Mouse (Mus musculus): ENCODE data around the gene Arsb. TPM values are rescaled to one million over a fixed set of nuclear protein-coding genes. Genes with fewer than 3 reads are reported as not detected.

Gene Arsb
- polyA plus RNA-seq, 1 experiment from 2014 or later: 5.8 TPM

DNA sequence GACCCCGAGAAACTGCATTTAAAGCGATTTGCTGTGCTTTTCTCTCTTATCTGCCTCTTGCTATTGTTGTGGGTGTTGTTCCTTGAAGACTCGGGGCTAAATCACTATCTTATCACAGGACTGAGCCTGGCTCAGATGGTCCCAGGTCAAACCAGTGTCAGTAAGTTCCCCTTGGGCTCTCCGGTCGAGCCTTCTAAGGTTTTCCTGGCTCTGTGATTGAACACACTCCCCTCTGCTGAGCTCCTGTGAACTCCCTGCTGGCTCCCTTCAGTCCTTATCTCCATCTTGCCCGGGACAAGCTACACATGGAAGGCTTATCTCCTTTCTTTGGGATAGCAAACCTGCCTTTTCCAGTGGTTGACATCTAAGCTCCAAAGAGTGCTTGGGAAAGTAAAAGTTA lies 180.1 kb downstream of the Arsb start:
- H3K4me1 ChIP-seq (replicated peaks; ENCODE audit: control insufficient read depth, insufficient read depth, low read length): no peaks in the 10 kb centered on the region; the same call in 1 of the 2 replicates
- ATAC-seq (replicated peaks; ENCODE audit: low FRiP score) (no peak), DNase-seq (ENCODE audit: low spot score) (no peak)
- no peak overlapping the region for H3K9ac ChIP-seq (ENCODE audit: low read depth, low read length)
- no peaks in the 10 kb centered on the region for H3K36me3 ChIP-seq (ENCODE audit: control insufficient read depth, insufficient read depth, low read length)
- H3K9me3 ChIP-seq (ENCODE audit: control insufficient read depth, low read length): no peaks in the 10 kb centered on the region
- no peak overlapping the region for H3K27ac ChIP-seq (ENCODE audit: low read depth, low read length)
- no peak overlapping the region for H3K4me2 ChIP-seq
- WGBS: 14% methylated on average over 6 of the region's 6 CpGs
- H3K4me3 ChIP-seq (ENCODE audit: low read depth, low read length): no peak overlapping the region
- H3K27me3 ChIP-seq (replicated peaks; ENCODE audit: control insufficient read depth, insufficient read depth, low read length): no peaks in the 10 kb centered on the region; the same call in 1 of the 2 replicates

DNA sequence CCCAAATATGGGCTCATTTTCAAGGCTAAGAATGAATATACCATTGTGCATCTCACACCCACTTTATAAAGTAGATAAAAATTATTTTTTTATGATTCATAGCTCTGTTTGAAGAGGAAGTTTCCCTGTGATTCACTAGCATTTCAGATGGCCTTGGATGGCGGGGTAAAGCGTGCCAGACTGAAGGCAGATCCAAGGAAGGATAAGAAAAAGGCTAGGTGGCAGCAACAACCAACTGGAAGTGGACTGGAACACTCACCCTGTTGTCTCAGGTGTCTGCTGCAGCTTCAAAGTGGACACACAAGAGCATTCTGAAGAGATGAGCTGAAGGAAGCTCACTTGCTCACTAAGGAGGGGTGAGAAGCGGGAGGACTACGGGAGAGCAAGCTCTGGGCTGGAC lies 181.0 kb downstream of the Arsb start:
- no peak for ATAC-seq (replicated peaks; ENCODE audit: low FRiP score)
- H3K4me3 ChIP-seq (ENCODE audit: low read depth, low read length): no peak overlapping the region
- no peaks in the 10 kb centered on the region for H3K9me3 ChIP-seq (ENCODE audit: control insufficient read depth, low read length)
- H3K36me3 ChIP-seq (ENCODE audit: control insufficient read depth, insufficient read depth, low read length): no peaks in the 10 kb centered on the region
- WGBS: 67% methylated on average over 4 of the region's 4 CpGs
- no peak overlapping the region for H3K4me2 ChIP-seq
- H3K27ac ChIP-seq (ENCODE audit: low read depth, low read length): no peak overlapping the region
- no peak for DNase-seq (ENCODE audit: low spot score)
- H3K27me3 ChIP-seq (replicated peaks; ENCODE audit: control insufficient read depth, insufficient read depth, low read length): no peaks in the 10 kb centered on the region; the same call in 1 of the 2 replicates
- no peaks in the 10 kb centered on the region; the same call in 1 of the 2 replicates for H3K4me1 ChIP-seq (replicated peaks; ENCODE audit: control insufficient read depth, insufficient read depth, low read length)
- H3K9ac ChIP-seq (ENCODE audit: low read depth, low read length): no peak overlapping the region

DNA sequence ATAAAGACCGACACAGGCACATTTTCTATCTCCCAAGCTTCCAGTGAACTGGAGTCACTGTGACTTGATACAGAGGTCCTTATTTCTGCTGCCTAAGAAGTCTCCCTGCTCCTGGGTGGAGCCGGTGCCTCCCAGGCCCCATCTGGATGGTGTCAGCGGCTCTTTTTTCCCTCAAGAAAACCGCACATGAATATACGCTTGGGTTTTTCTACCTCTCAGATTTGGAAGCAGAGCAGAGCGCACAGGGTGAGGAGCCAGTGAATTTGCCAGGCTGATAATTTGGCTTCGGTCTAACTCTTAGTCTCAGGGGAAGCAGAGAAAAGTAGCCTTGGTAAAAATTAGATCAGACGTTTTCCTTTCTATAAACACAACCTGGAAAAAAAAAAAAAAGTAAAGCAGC lies 186.5 kb downstream of the Arsb start:
- H3K27me3 ChIP-seq (replicated peaks; ENCODE audit: control insufficient read depth, insufficient read depth, low read length): no peaks in the 10 kb centered on the region
- DNase-seq (ENCODE audit: low spot score) (no peak), ATAC-seq (replicated peaks; ENCODE audit: low FRiP score) (no peak)
- H3K9ac ChIP-seq (ENCODE audit: low read depth, low read length): no peak overlapping the region
- H3K4me3 ChIP-seq (ENCODE audit: low read depth, low read length): no peak overlapping the region
- H3K4me1 ChIP-seq (replicated peaks; ENCODE audit: control insufficient read depth, insufficient read depth, low read length): no peaks in the 10 kb centered on the region
- no peak overlapping the region for H3K4me2 ChIP-seq
- H3K9me3 ChIP-seq (ENCODE audit: control insufficient read depth, low read length): no peaks in the 10 kb centered on the region
- H3K36me3 ChIP-seq (ENCODE audit: control insufficient read depth, insufficient read depth, low read length): no peaks in the 10 kb centered on the region
- 77% methylated on average over 8 of the region's 8 CpGs for WGBS
- H3K27ac ChIP-seq (ENCODE audit: low read depth, low read length): no peak overlapping the region

DNA sequence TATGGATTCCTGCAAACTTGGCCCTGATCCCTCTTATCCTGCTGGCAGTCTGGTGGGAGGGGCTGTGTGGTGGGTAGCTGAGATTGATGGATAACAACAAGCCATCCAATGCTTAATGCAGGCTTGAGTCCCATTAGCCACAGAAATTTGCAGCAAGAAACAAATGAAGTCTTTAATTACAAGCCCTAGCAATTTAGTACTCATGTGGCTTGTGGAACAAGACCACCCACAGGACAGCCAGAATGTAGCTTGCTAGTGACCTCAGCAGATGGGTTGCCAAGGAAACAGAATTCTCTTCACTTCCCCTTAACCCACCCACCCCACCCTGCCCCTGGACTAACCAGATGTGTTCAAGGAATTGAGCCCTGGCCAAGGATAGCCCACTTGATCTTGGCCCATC lies 194.8 kb downstream of the Arsb start:
- Histone ChIP-seq H3K4me1 (replicated peaks; ENCODE audit: control insufficient read depth, insufficient read depth, low read length) (no peaks in the 10 kb centered on the region), H3K9me3 (ENCODE audit: control insufficient read depth, low read length) (no peaks in the 10 kb centered on the region), H3K9ac (ENCODE audit: low read depth, low read length) (no peak overlapping the region), H3K36me3 (ENCODE audit: control insufficient read depth, insufficient read depth, low read length) (no peaks in the 10 kb centered on the region), H3K4me2 (no peak overlapping the region), H3K4me3 (ENCODE audit: low read depth, low read length) (no peak overlapping the region), H3K27ac (ENCODE audit: low read depth, low read length) (no peak overlapping the region), H3K27me3 (replicated peaks; ENCODE audit: control insufficient read depth, insufficient read depth, low read length) (no peaks in the 10 kb centered on the region)
- ATAC-seq (replicated peaks; ENCODE audit: low FRiP score): no peak
- DNase-seq (ENCODE audit: low spot score): no peak

DNA sequence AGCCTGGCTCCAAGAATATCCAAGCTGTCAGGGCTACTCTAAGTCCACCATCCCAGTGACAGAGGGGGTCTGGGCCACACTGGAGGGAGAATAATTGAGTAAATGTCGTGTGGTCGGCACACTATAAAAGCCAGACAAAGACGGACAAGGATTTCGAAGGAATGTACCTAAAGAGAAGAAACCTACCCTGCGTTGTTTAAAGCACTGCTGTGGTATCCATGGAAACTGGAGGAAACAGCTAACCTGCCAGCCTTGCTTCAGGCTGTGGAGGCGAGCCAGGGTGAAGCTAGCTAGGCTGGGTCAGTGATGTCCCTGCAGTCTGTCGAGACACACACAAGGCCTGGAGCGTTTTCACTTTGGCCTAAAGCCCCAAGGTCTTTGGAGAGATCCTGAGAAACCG lies 195.7 kb downstream of the Arsb start:
- no peak overlapping the region for H3K4me3 ChIP-seq (ENCODE audit: low read depth, low read length)
- no peak for ATAC-seq (replicated peaks; ENCODE audit: low FRiP score)
- 69% methylated on average over 9 of the region's 9 CpGs for WGBS
- H3K27me3 ChIP-seq (replicated peaks; ENCODE audit: control insufficient read depth, insufficient read depth, low read length): no peaks in the 10 kb centered on the region
- DNase-seq (ENCODE audit: low spot score): no peak
- no peaks in the 10 kb centered on the region for H3K4me1 ChIP-seq (replicated peaks; ENCODE audit: control insufficient read depth, insufficient read depth, low read length)
- no peak overlapping the region for H3K27ac ChIP-seq (ENCODE audit: low read depth, low read length)
- no peaks in the 10 kb centered on the region for H3K36me3 ChIP-seq (ENCODE audit: control insufficient read depth, insufficient read depth, low read length)
- H3K9ac ChIP-seq (ENCODE audit: low read depth, low read length): no peak overlapping the region
- H3K4me2 ChIP-seq: no peak overlapping the region
- no peaks in the 10 kb centered on the region for H3K9me3 ChIP-seq (ENCODE audit: control insufficient read depth, low read length)

DNA sequence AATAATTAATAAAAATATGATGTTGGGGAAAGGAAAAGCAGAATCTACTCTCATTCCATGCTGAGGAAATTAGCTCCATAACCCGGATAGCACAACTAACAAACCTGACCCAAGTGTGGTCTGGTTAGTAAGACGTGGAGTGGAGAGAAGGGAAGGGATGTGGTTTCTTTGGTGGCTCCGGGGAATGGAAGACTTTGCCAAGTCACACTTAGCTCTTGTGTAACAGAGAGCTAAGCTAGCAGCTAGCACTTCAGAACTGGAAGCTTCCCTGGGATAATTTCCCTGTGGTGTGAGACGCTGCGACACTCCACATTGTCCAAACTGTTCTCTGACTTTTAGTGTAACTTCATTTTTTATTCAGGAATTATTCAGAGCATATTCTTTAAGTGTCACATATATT lies 198.7 kb downstream of the Arsb start:
- WGBS: 60% methylated on average over 5 of the region's 5 CpGs
- no peak overlapping the region for H3K4me2 ChIP-seq
- H3K4me3 ChIP-seq (ENCODE audit: low read depth, low read length): no peak overlapping the region
- no peaks in the 10 kb centered on the region for H3K27me3 ChIP-seq (replicated peaks; ENCODE audit: control insufficient read depth, insufficient read depth, low read length)
- DNase-seq (ENCODE audit: low spot score): no peak
- H3K9me3 ChIP-seq (ENCODE audit: control insufficient read depth, low read length): no peaks in the 10 kb centered on the region
- no peaks in the 10 kb centered on the region for H3K36me3 ChIP-seq (ENCODE audit: control insufficient read depth, insufficient read depth, low read length)
- H3K9ac ChIP-seq (ENCODE audit: low read depth, low read length): no peak overlapping the region
- ATAC-seq (replicated peaks; ENCODE audit: low FRiP score): no peak
- H3K27ac ChIP-seq (ENCODE audit: low read depth, low read length): no peak overlapping the region
- no peaks in the 10 kb centered on the region for H3K4me1 ChIP-seq (replicated peaks; ENCODE audit: control insufficient read depth, insufficient read depth, low read length)

DNA sequence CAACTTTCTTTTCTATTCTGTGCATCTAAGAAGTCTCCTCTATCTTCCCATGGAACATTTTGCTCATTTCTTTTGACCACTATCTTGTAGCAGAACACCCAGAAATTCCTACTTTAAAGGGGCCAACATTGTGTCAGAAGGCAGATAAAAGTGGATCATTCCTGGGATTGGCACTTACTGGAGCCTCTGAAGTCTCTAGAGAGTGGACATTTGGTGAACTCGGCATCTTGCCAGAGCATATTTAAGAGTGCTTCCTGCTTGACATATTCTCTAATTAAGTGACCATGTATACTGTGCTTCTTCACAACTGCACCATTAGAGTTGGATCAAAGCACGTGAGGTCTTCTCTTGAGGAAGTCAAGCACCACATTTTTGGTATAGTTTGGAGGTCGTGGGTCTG lies 201.0 kb downstream of the Arsb start:
- H3K4me2 ChIP-seq: no peak overlapping the region
- H3K36me3 ChIP-seq (ENCODE audit: control insufficient read depth, insufficient read depth, low read length): no peaks in the 10 kb centered on the region
- H3K9ac ChIP-seq (ENCODE audit: low read depth, low read length): no peak overlapping the region
- ATAC-seq (replicated peaks; ENCODE audit: low FRiP score): no peak
- DNase-seq (ENCODE audit: low spot score): no peak
- no peak overlapping the region for H3K4me3 ChIP-seq (ENCODE audit: low read depth, low read length)
- WGBS: 66% methylated on average over 3 of the region's 3 CpGs
- no peak overlapping the region for H3K27ac ChIP-seq (ENCODE audit: low read depth, low read length)
- H3K27me3 ChIP-seq (replicated peaks; ENCODE audit: control insufficient read depth, insufficient read depth, low read length): no peaks in the 10 kb centered on the region
- H3K4me1 ChIP-seq (replicated peaks; ENCODE audit: control insufficient read depth, insufficient read depth, low read length): no peaks in the 10 kb centered on the region
- no peaks in the 10 kb centered on the region for H3K9me3 ChIP-seq (ENCODE audit: control insufficient read depth, low read length)

DNA sequence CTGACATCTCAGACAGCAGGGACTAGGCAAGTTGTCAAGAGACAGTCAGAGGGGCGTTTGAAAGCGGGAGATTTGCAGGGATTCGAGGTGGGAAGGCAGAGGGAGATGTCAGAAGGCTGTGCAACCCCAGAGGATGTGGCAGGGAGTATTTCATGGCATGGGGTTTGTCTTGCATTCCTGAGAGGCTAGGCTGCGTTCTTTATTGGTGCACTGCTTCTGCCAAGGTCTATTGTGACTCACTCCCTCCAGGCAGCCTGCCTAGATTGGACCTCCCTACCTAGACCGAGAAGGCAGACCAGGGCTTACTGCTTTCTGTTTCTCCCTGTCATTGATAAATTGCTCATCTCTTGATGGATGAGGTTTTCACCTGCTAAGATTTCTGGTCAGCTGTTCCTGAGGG lies 204.2 kb downstream of the Arsb start:
- no peaks in the 10 kb centered on the region for H3K9me3 ChIP-seq (ENCODE audit: control insufficient read depth, low read length)

DNA sequence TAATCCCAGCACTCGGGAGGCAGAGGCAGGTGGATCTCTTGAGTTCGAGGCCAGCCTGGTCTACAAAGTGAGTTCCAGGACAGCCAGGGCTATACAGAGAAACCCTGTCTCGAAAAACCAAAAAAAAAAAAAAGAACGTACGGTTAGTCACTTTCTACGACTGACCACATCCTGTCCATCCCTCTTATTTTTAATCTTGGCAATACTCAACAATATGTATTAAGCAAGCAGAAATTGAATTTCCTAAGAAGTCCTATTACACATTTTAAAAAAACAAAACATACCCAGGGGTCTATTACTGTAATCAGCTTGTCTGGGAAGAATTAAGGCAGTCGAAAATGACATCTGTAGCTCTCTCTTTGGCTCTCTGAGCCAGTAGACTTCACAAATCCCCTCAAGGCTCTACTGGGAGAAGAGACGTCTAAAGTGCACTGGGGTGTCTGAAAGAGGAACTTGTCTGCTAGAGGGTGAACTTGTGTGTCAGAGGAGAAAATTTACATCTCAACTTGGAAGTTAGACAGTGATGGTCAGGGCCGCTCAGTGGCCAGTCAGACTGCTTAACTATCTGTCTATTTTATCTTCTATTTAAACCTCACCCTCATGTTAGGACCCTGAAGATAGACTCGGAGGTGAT lies 205.6 kb downstream of the Arsb start:
- H3K9ac ChIP-seq (ENCODE audit: low read depth, low read length): no peak overlapping the region
- no peak for DNase-seq (ENCODE audit: low spot score)
- H3K4me1 ChIP-seq (replicated peaks; ENCODE audit: control insufficient read depth, insufficient read depth, low read length): no peaks in the 10 kb centered on the region
- no peaks in the 10 kb centered on the region for H3K27me3 ChIP-seq (replicated peaks; ENCODE audit: control insufficient read depth, insufficient read depth, low read length)
- no peaks in the 10 kb centered on the region for H3K9me3 ChIP-seq (ENCODE audit: control insufficient read depth, low read length)
- H3K36me3 ChIP-seq (ENCODE audit: control insufficient read depth, insufficient read depth, low read length): no peaks in the 10 kb centered on the region
- ATAC-seq (replicated peaks; ENCODE audit: low FRiP score): no peak
- no peak overlapping the region for H3K4me3 ChIP-seq (ENCODE audit: low read depth, low read length)
- no peak overlapping the region for H3K4me2 ChIP-seq
- 55% methylated on average over 10 of the region's 10 CpGs for WGBS
- H3K27ac ChIP-seq (ENCODE audit: low read depth, low read length): no peak overlapping the region

More for the DNA sequence above, 204.2 kb downstream of the Arsb start:
- Histone ChIP-seq H3K4me1 (replicated peaks; ENCODE audit: control insufficient read depth, insufficient read depth, low read length) (no peaks in the 10 kb centered on the region), H3K9ac (ENCODE audit: low read depth, low read length) (no peak overlapping the region), H3K27ac (ENCODE audit: low read depth, low read length) (no peak overlapping the region), H3K27me3 (replicated peaks; ENCODE audit: control insufficient read depth, insufficient read depth, low read length) (no peaks in the 10 kb centered on the region), H3K4me2 (no peak overlapping the region), H3K4me3 (ENCODE audit: low read depth, low read length) (no peak overlapping the region), H3K36me3 (ENCODE audit: control insufficient read depth, insufficient read depth, low read length) (no peaks in the 10 kb centered on the region)
- ATAC-seq (replicated peaks; ENCODE audit: low FRiP score) (no peak), DNase-seq (ENCODE audit: low spot score) (no peak)
- WGBS: 79% methylated on average over 5 of the region's 5 CpGs

Data from liver, embryonic 11.5 days (tissue).